Mouse (Mus musculus): Measurements from ENCODE around the gene Rab25.

Rab25 gene

DNA sequence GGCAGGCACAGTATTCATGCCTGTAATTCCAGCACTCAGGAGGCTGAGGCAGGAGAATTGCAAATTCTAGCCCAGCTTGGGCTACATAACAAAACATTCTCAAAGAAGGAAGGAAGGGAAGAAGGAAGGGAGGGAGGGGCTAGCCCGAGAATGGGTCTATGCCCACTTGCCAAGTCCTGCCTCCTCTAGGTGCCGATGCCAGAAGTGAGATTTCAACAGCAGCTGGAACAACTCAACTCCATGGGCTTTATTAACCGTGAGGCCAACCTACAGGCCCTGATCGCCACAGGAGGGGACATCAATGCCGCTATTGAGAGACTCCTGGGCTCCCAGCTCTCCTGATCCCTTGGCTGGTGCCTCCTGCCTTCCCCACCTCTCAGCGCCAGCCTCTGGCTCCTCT lies 19.8 kb upstream of the Rab25 start:
- no peak for DNase-seq (ENCODE audit: low spot score in 2 of 2)

DNA sequence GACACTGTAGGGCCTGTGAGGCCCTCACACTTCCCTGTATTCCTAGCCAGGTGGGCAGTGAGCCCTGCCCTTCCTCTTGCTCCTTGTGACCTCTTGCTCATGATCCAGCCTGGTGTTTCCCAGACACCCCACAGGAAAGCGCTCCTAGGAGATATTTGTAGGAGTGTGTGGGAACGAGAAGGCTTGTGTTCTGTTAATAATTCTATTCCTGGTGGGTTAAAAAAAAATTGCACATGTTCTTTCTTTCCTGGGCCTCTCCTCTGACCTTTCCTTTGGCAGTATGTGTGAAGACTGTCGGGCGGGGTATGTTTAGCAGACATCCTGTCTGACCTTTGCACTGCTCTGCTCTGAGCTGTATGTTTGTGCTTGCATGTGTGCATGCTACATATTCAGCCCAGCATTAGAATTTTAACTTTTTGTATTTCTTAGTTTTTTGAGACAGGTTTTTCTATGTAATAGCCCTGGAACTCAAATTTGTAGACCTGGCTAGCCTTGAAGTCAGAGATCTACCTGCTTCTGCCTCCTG lies 18.5 kb upstream of the Rab25 start:
- DNase-seq (ENCODE audit: low spot score in 2 of 2), result no peak

DNA sequence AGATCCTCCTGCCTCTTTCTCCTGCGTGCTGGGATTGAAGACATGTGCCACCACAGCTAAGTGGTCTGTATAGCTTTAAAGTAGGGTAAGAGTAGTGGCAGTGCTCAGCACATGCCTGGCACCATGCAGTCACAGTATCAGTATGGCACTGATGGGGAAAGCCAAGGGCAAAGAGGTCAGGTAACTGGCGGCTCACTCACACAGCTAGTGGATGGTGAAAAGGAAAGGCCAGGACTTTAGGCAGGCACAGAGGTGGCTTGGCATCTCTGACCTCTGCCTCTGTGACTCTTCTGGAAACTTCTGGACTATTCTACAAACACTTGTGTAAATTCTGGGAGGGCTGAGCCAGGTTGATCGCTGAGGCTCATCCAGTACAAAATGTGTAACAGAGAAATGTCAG lies 18.0 kb upstream of the Rab25 start:
- DNase-seq (ENCODE audit: low spot score in 2 of 2), result no peak

DNA sequence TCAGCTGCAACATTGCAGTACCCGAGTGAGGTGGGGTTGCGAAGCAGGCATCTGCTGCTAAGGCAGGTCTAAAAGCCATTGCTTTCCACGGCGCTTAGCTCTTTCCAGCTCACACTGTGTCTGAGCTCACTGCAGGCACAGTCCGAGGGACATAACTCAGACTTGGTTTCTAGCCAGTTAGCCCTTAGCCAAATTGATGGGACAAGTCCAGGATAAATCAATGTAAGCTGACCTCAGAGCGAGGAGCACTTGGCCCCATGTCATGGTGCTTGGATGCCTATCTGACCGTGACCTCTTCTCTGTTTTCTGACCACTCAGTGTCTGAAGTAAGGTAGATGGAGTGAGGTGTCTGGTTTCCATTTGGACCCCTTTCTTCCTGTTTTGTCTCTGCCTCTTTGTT lies 15.9 kb upstream of the Rab25 start:
- DNase-seq (ENCODE audit: low spot score in 2 of 2), result no peak

DNA sequence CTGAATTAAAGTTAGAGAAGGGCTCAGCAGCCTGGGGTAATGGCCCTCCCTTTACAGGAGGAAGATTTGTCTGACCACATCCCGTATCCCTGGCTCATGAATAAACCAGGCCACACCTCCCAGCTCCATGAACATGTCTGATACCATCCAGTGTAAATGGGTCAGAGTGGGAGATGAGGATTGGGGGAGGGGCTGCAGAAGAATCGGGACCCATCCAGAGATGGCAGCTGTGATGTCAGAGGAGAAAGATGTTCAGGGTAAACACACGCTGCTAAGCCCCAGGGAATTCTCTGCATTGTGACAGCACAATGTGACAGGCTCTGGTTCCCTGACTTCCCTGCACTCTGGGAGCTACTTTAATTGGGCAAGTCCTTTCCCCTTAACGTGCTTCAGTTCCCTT lies 15.3 kb upstream of the Rab25 start:
- DNase-seq (ENCODE audit: low spot score in 2 of 2), result no peak

DNA sequence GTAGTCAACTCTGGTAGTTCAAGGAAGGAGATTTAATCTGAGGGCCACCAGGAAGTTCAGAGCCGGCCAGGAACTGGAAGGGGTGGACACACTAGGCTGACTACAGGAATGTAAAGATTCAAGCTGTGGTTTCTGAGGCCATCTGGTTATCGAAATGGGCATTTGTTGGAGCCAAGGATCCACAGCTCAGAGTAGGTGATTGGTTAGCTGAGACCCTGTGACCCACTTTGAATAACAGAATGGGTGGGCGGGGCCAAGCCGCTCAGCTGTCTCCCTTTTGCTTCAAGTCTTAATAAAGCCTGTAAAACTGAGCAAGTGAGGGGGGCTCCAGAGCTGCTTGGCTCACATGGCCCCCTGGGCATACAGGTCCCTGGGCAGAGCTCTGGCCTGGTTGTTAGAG lies 13.9 kb upstream of the Rab25 start:
- no peak for DNase-seq (ENCODE audit: low spot score in 2 of 2)

DNA sequence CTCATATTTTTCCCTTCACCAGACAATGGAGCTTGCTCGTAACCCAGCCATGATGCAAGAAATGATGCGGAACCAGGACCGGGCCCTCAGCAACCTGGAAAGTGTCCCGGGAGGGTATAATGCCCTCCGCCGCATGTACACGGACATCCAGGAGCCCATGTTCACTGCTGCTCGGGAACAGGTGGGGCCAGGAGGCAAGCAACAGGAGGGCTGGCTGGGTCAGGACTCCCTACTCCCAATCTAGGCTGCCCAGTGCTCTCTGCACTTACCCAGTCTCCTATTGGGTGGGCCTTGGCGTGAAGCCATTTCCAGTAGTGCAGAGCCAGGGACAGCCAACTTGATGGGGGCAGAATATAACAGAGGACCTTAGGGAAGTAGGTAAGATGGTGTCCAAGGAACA lies 11.5 kb upstream of the Rab25 start:
- DNase-seq (ENCODE audit: low spot score in 2 of 2), result no peak

DNA sequence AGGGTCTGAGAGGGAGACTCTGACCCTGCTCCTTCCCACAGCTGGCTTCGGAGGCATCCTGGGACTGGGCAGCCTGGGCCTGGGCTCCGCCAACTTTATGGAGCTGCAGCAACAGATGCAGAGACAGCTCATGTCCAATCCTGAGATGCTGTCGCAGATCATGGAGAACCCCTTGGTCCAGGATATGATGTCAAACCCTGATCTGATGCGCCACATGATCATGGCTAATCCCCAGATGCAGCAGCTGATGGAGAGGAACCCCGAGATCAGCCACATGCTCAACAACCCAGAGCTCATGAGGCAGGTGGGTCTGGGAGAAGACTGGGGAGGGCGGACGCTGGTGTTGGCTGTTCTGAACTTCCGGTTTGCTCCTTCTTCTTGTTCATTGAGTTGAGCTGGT lies 8.5 kb upstream of the Rab25 start:
- no peak for DNase-seq (ENCODE audit: low spot score in 2 of 2)

DNA sequence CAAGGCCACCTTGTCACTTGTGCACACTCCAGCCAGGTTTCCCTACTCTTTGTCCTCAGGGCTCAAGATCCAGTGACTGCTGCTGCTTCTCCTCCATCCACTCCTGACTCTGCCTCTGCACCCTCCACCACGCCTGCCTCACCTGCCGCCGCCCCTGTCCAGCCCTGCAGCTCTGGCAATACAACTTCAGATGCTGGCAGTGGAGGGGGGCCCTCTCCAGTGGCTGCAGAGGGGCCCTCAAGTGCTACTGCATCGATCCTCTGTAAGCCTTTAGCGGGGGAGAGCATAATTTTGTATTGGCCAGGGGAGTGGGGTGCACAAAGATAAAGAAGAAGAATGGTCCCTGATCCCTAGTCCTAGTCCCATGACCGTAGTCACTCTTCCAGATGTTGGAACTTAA lies 7.6 kb upstream of the Rab25 start:
- DNase-seq (ENCODE audit: low spot score in 2 of 2), result no peak

DNA sequence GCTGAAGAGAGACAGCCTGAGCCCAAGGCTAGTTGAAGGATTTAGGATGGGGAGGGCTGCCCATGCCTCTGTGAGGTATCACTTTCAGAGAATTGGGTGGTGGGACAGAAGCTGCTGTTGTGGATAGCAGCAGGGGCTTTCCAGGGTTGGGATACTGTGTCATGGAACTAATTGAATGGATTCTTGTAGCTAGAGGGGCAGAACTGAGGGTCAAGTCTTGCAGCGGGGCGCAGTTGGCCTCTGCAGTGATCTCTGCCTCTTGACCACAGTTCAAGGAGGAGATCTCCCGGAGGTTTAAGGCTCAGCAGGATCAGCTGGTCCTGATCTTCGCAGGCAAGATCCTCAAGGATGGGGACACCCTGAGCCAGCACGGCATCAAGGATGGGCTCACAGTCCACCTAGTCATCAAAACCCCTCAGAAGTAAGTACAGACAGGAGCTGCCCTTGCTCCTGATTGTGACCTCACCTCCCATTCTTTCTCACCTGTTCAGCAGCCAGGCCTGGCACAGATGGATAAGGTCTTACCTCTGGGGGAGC lies 7.0 kb upstream of the Rab25 start:
- DNase-seq (ENCODE audit: low spot score in 2 of 2), result no peak

DNA sequence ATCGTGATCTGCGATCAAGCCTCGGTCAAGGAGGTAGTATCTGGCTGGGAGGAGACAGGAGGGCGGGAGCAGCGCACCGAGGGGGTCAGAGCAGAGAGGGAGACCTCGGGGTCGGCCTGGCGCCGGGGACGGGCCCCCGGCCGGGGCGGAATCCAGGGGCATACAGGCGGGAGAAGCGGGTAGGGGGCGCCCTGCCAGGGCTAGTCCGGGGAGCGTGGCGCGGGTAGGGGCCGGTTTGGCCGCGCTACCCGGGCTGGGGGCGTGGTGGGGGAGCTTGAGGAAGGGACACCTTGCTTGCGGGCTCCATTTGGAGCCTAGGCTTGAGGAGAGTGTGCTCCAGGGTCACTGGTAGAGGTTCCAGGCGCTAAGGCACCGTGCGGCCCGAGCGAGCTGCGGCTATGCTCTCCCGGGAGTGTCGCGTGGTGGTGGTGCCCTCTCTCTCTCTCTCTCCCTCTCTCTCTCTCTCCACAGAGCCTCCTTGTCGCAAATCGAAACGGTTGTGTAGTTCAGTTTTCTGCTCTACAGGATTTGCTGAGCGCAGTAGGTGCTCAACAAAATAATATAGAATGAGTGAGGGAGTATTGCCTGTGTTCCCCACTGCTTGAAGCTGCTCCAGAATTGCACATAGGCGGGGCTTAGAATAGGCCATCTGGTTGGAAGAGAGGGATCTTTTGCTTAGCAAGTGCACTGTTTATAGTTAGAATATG lies 5.9 kb upstream of the Rab25 start:
- peak; percentile 45 to 54 for DNase-seq (ENCODE audit: low spot score in 2 of 2)

DNA sequence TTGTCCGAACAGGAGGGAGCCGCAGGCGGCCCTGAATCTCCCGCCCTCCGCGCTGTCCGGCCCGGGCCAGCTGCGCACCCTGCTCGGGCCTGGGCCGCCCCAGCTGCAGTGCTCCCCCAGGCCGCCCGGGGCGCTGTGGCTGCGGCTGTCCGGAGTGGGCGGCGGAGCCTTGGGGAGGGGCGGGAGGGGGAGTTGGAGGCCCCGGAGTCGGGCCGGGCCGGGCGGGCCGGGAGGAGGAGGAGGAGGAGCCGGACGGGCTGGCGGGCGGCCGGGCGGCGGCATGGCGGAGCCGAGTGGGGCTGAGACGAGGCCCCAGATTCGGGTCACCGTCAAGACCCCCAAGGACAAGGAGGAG lies 5.4 kb upstream of the Rab25 start, which contains the start of gene Ubqln4:
Gene Ubqln4, plus strand, starts transcription at position 234 of the 355 bp plus-strand sequence.
- peak; percentile 86 to 88 for DNase-seq (ENCODE audit: low spot score in 2 of 2)

DNA sequence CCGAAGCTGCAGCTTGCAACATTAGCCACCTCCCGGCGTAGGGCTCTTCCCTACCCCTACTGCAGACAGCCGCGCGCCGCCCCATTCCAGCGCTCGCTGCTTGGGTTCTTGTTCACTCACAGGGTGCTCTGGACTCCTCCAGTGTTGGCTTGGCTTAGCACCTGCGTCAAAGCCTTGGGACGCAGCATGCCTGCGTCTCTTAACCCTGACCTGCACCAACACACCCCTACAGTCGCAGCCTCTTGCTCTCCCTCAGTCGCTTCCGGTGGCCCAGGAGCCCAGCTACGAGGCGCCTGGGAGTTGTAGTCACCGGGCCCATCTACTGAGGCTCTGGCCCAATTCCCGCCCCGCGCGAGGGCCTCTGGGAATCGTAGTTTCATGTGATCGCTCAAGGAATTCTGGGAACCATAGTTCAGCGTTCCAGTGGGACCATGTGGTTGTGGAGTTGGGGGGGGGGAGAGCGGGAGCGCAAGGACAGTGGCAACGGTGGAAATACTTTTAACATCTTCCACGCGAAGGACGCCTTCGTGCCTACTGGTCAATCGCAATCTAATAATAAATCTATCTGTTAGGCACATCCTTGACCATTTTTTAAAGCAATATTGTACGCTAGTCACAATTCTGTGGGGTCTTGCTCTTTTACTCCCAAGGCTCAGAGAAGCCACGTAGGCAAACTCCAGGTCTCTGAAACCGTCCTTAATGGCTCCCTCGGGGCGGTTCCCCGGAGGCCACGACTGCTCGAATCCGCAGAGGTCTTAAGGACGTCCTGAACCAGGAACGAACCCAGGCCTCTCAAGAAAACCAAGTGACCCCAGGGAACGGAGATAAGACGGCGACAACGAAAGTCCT lies 4.8 kb upstream of the Rab25 start, which contains the start of gene Lamtor2:
Gene Lamtor2, minus strand, starts transcription at position 399 of the 849 bp plus-strand sequence.
- peak; percentile 98 to 99 for DNase-seq (ENCODE audit: low spot score in 2 of 2)

DNA sequence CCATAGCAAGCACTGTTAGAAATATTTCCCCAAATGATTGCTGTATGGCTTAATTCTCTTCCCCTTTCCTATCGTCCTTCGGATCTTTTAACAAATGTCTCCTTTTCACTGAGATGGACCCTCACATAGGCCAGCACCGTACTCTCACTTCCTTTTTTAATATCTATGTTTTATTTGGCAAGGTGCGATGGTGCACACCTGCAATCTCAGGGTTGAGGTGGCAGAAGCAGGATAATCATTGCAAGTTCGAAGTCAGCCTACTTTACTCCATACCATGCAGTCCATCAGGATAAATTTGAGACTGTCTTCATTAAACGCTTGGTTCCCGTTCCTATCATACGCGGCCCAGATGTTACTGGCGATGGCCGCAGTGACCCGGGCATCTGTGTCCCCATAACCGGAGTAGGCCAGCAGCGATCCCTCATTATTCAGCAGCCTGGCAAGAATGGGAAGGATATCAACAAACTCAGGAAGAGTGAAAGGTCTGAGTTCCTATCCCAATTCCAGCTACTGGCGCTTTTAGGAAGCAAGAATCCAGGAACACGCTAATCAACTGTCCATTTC lies 4.1 kb upstream of the Rab25 start:
- DNase-seq (ENCODE audit: low spot score in 2 of 2), result no peak

DNA sequence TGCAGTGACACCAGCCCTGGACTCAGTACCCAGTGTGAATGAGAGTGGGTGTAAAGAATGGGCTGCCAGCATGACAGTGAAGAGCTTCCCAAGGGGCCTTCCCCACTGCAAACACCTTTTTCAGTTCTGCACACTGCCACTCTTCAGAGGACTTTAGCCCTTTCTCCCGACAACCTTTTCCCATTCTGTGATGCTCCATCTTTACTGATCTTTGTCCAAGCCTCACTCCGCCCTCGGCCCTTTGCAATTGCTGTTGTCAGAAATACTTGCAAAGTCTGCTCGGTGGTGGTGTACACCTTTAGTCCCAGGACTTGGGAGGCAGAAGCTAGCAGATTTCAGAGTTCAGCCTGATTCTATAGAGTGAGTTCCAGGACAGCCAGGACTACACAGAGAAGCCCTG lies 3.5 kb upstream of the Rab25 start:
- no peak for DNase-seq (ENCODE audit: low spot score in 2 of 2)

DNA sequence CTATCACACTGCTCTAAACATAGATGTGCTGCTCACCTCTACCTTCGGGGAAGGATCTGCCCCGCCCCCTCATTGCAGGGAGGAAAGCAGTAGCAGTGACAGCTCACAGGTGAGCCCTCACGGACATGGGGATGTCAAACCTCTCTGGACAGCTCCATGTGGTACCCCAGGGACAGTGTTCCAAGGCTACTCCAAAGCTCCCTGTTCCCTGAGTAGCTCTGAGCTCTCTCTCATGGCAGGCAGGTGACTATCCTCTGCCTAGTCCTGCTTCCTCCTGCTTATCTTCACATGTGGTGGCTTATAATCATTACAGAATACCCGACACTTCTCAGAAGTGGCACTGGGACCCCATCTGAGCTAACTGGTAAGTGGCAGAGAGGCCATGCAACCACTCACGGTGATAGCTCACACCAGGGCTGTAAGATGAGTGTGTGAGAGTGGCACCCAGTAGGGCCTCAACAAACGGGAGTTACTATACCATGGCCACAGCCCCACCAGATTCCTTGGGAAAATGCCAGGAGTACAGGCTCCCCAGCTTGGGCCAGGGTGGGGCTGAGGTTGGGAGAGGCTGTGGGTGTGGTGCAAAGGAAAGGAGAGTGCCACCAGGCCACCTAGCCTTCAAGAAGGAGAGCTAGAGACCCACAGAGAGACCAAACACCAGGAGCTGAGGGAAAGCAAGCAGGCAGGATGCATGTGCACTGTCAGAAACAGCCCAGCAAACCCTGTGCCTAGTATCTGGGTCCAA lies 1.3 kb downstream of the Rab25 start:
- no peak for DNase-seq (ENCODE audit: low spot score in 2 of 2)

DNA sequence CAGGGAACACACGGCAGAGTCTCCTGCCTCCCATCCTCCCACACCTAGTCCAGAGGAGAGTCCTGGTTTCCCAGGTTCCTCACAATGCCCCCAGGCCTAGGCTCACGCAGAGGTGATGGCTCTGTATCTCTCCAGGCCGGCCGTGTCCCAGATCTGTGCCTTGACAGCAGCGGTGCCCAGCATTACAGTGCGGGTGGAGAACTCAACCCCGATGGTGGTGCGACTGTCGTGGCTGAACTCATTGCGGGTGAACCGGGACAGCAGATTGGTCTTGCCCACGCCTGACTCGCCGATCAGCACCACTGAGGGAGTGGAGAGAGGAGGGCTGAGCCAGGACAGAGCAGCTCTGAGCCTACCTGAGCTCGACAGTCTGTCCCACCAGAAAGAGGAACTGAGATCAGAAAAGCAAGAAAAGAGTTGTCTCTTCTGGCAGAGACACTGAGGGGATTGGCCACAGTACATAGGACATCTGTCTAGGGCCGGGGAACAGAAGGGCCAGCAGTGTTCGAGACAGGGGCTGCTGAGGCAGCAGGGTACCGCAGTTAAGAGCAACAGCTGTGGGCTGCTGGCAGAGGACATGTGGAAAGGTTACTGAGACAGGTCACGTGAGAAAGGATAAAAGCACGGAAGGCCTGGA lies 3.0 kb downstream of the Rab25 start:
- DNase-seq (ENCODE audit: low spot score in 2 of 2), result no peak

DNA sequence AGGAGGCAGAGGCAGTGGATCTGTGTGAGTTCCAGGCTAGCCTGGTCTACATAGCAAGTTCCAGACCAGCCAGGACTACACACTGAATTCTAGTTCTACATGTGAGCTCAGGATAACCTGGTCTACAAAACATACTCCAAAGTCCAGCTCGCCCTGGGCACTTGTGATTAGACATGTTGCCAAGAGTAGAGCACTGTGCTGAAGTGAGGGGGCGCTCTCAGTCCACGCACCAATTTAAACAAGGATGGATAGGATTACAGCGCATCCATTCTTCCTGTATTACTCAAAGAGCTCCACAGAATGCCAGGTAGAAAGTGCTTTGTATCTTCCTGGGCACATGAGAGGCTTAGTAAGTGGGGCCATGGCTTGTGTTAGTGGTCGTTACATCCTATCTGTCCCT lies 3.6 kb downstream of the Rab25 start:
- no peak for DNase-seq (ENCODE audit: low spot score in 2 of 2)

DNA sequence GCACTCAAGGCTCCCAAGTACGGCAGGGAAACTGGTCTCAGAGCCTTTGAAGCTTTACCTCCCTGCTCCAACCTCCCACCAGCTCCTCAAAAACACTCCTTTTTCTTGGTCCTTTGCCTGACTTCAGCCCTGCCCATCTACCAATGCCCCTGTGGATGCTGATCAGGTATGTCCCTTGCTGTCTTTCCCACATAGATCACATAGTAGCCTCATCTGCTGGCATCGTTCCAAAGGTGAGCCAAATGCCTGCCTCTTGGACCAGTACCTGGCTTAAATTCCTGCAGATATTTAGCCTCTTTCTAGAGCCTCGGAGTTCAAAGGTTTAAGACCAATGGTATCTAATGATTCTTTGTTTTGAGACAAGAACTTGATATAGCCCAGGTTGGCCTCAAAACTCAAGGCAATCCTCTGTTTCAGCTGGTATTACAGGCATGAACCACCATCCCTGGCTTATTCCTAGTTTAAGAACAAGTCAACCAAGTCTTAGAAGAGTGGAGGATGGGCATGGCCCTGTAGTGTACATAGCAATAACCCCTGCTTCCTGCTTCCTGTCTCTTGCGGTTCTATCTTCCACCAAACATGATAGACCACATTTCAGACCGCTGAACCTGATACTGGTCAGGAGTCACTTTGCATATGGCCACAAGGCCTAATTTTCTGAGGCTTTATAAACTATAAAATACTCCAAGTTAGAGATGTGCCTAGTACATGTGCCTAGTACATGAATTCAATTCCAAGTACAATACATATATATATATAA lies 4.3 kb downstream of the Rab25 start:
- no peak for DNase-seq (ENCODE audit: low spot score in 2 of 2)

DNA sequence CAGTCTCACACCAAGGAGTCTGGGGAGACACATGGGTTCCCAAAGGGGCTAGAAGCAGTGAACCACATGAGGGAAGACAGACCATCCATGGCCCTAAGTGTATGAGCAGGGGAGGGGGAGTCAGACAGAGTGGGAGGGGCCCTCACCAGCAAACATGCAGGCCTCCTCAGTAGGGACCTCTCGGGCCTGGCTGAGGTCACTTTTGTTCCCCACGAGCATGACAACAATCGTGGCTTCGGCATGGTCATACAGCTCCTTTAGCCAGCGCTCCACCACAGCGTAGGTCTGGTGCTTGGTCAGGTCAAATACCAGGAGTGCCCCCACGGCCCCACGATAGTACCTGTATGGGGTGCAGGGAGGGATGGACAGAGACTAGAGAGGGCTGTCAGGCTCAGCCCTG lies 4.9 kb downstream of the Rab25 start:
- no peak for DNase-seq (ENCODE audit: low spot score in 2 of 2)
